Mouse (Mus musculus): ENCODE measurements at regions not wholly inside any gene's neighbourhood (a gene's known extent, or its start where the extent isn't known, plus 50 kb on each side); places are given as distances from the start of the nearest gene placed in this dataset.

- TF ChIP-seq SRF (IDR thresholded peaks at IDR 0.05; ENCODE audit: control insufficient read depth, insufficient read length, low read depth) (no peak), MYOD1 (IDR thresholded peaks at IDR 0.05; ENCODE audit: control insufficient read depth in 1 of 3, insufficient read length in 2 of 3, low read depth in 2 of 3) (no peak), TCF12 (IDR thresholded peaks at IDR 0.05; ENCODE audit: insufficient read depth, poor library complexity, severe bottlenecking) (no peak), POLR2A (IDR thresholded peaks at IDR 0.05; ENCODE audit: insufficient read length, low read depth) (no peak), POLR2AphosphoS2 (IDR thresholded peaks at IDR 0.05; ENCODE audit: insufficient read length, low read depth) (no peak), E2F4 (IDR thresholded peaks at IDR 0.05; ENCODE audit: insufficient read depth) (no peak), USF1 (IDR thresholded peaks at IDR 0.05; ENCODE audit: low read depth) (no peak)
These were observed 171.3 kb upstream of the Slc24a2 start for GRCm38 (mm10) chr4:87401316-87402172.
